Mouse (Mus musculus) left cerebral cortex, adult 11 months (tissue): Measurements from ENCODE around the gene Grwd1.
A peak's percentile ranks its signal among the peaks of the same experiment; 100 is the strongest.

Source experiments
- DNase-seq: peaks from one replicate; pipeline ENCODE4 v3.0.0; 2022; ENCODE audit warnings: low spot score

Grwd1 gene

GRCm38 (mm10) chr7:45800001-45800400, 30.7 kb downstream of the Grwd1 start:
- DNase-seq: no peak

GRCm38 (mm10) chr7:45798931-45799330, 31.8 kb downstream of the Grwd1 start:
- DNase-seq: no peak

GRCm38 (mm10) chr7:45798511-45798836, 32.3 kb downstream of the Grwd1 start:
- no peak for DNase-seq

GRCm38 (mm10) chr7:45797661-45798510, 32.9 kb downstream of the Grwd1 start:
- DNase-seq: no peak

GRCm38 (mm10) chr7:45796950-45797349, 33.8 kb downstream of the Grwd1 start:
- DNase-seq: no peak

- no peak for DNase-seq
Measured at GRCm38 (mm10) chr7:45794971-45795370, 35.8 kb downstream of the Grwd1 start.

GRCm38 (mm10) chr7:45793969-45794585, 36.7 kb downstream of the Grwd1 start:
- no peak for DNase-seq

- DNase-seq: no peak
Measured at GRCm38 (mm10) chr7:45793240-45793639, 37.5 kb downstream of the Grwd1 start.

- DNase-seq: no peak
Measured at GRCm38 (mm10) chr7:45791756-45792490, 38.8 kb downstream of the Grwd1 start.

GRCm38 (mm10) chr7:45790721-45791120, 40.0 kb downstream of the Grwd1 start:
- DNase-seq: no peak

GRCm38 (mm10) chr7:45787642-45788041, 43.1 kb downstream of the Grwd1 start:
- no peak for DNase-seq

GRCm38 (mm10) chr7:45786661-45787413, 43.9 kb downstream of the Grwd1 start:
- peak; percentile 65 for DNase-seq

- DNase-seq: no peak
Measured at GRCm38 (mm10) chr7:45786136-45786578, 44.6 kb downstream of the Grwd1 start.

GRCm38 (mm10) chr7:45785388-45786135, 45.2 kb downstream of the Grwd1 start:
- DNase-seq: no peak

- DNase-seq: peak; percentile 93
Measured at GRCm38 (mm10) chr7:45784524-45785372, 46.0 kb downstream of the Grwd1 start, which contains the start of gene Sult2b1. Gene Sult2b1 (minus strand): TSS chr7:45784669.

GRCm38 (mm10) chr7:45783511-45784091, 47.1 kb downstream of the Grwd1 start, which contains the start of gene Lmtk3:
Gene Lmtk3 (plus strand): TSS chr7:45783738.
- DNase-seq: peak; percentile 65

GRCm38 (mm10) chr7:45782271-45782670, 48.5 kb downstream of the Grwd1 start:
- DNase-seq: no peak

- DNase-seq: no peak
Measured at GRCm38 (mm10) chr7:45779081-45779641, 51.6 kb downstream of the Grwd1 start.

GRCm38 (mm10) chr7:45775237-45775636, 55.5 kb downstream of the Grwd1 start:
- DNase-seq: no peak
